Mouse (Mus musculus): ENCODE data around the gene Crls1. TPM values are rescaled to one million over a fixed set of nuclear protein-coding genes. Genes with fewer than 3 reads are reported as not detected.

The Crls1 gene
- total and polyA plus RNA-seq, 2 experiments: 41.3 to 80.9 TPM

GRCm38 (mm10) chr2:132876991-132877390 is 30.5 kb downstream of the Crls1 start:
- 25% methylated on average over 1 of the region's 1 CpGs for WGBS

GRCm38 (mm10) chr2:132879261-132880044 is 33.0 kb downstream of the Crls1 start:
- Histone ChIP-seq H3K36me3 (ENCODE audit: control insufficient read depth, insufficient read depth, low read length) (no peaks in the 10 kb centered on the region), H3K4me3 (ENCODE audit: insufficient read depth, low read depth, low read length) (peak overlapping the region; percentile 53; the same call in 1 of the 2 replicates), H3K79me2 (ENCODE audit: control insufficient read depth, insufficient read depth, low read length) (no peaks in the 10 kb centered on the region), H3K9ac (ENCODE audit: low read depth, low read length) (peak overlapping the region; percentile 44), H3K27me3 (ENCODE audit: control insufficient read depth, insufficient read depth, low read length) (peaks cover 3% of the 10 kb centered on the region; the same call in 1 of the 2 replicates), H3K4me1 (ENCODE audit: control insufficient read depth, insufficient read depth, low read length) (peaks cover 12% of the 10 kb centered on the region), H3K27ac (replicated peaks; ENCODE audit: insufficient read depth, low read depth, low read length) (no peak overlapping the region)
- 1% methylated on average over 58 of the region's 58 CpGs for WGBS
- no peak for TF ChIP-seq CTCF (IDR thresholded peaks at IDR 0.05; ENCODE audit: low read depth, low read length)
- TF ChIP-seq POLR2A (IDR thresholded peaks at IDR 0.05; ENCODE audit: extremely low read depth, insufficient read depth, low read length): no peak
- DNase-seq (ENCODE audit: extremely low read depth, low read depth, low spot score): peak; percentile 24

More at GRCm38 (mm10) chr2:132876991-132877390, 30.5 kb downstream of the Crls1 start:
- H3K4me1 ChIP-seq (ENCODE audit: control insufficient read depth, insufficient read depth, low read length): peaks cover 12% of the 10 kb centered on the region
- DNase-seq (ENCODE audit: extremely low read depth, low read depth, low spot score): peak; percentile 86
- H3K9ac ChIP-seq (ENCODE audit: low read depth, low read length): no peak overlapping the region
- H3K36me3 ChIP-seq (ENCODE audit: control insufficient read depth, insufficient read depth, low read length): no peaks in the 10 kb centered on the region
- no peaks in the 10 kb centered on the region for H3K79me2 ChIP-seq (ENCODE audit: control insufficient read depth, insufficient read depth, low read length)
- no peak overlapping the region for H3K27ac ChIP-seq (replicated peaks; ENCODE audit: insufficient read depth, low read depth, low read length)
- TF ChIP-seq CTCF (IDR thresholded peaks at IDR 0.05; ENCODE audit: low read depth, low read length): no peak
- TF ChIP-seq POLR2A (IDR thresholded peaks at IDR 0.05; ENCODE audit: extremely low read depth, insufficient read depth, low read length): no peak
- H3K4me3 ChIP-seq (ENCODE audit: insufficient read depth, low read depth, low read length): no peak overlapping the region
- peaks cover 3% of the 10 kb centered on the region; the same call in 1 of the 2 replicates for H3K27me3 ChIP-seq (ENCODE audit: control insufficient read depth, insufficient read depth, low read length)

GRCm38 (mm10) chr2:132880844-132881645 is 34.6 kb downstream of the Crls1 start, which contains the start of gene Lrrn4:
Gene Lrrn4, minus strand, starts transcription at chr2:132880891.
- WGBS: 30% methylated on average over 12 of the region's 12 CpGs
- Histone ChIP-seq H3K27ac (replicated peaks; ENCODE audit: insufficient read depth, low read depth, low read length) (no peak within 1 kb of the TSS), H3K4me1 (ENCODE audit: control insufficient read depth, insufficient read depth, low read length) (peaks cover 12% of the 10 kb centered on the region), H3K4me3 (ENCODE audit: insufficient read depth, low read depth, low read length) (no peak within 1 kb of the TSS), H3K9ac (ENCODE audit: low read depth, low read length) (no peak within 1 kb of the TSS), H3K79me2 (ENCODE audit: control insufficient read depth, insufficient read depth, low read length) (no peaks in the 10 kb centered on the region), H3K36me3 (ENCODE audit: control insufficient read depth, insufficient read depth, low read length) (no peaks in the 10 kb centered on the region), H3K27me3 (ENCODE audit: control insufficient read depth, insufficient read depth, low read length) (peaks cover 3% of the 10 kb centered on the region; the same call in 1 of the 2 replicates)
- TF ChIP-seq POLR2A (IDR thresholded peaks at IDR 0.05; ENCODE audit: extremely low read depth, insufficient read depth, low read length) (no peak), CTCF (IDR thresholded peaks at IDR 0.05; ENCODE audit: low read depth, low read length) (no peak)
- DNase-seq (ENCODE audit: extremely low read depth, low read depth, low spot score): no peak

GRCm38 (mm10) chr2:132884303-132884967 is 38.0 kb downstream of the Crls1 start:
- no peaks in the 10 kb centered on the region for H3K36me3 ChIP-seq (ENCODE audit: control insufficient read depth, insufficient read depth, low read length)
- no peaks in the 10 kb centered on the region for H3K4me1 ChIP-seq (ENCODE audit: control insufficient read depth, insufficient read depth, low read length)
- no peak overlapping the region for H3K9ac ChIP-seq (ENCODE audit: low read depth, low read length)
- no peaks in the 10 kb centered on the region for H3K79me2 ChIP-seq (ENCODE audit: control insufficient read depth, insufficient read depth, low read length)
- no peak overlapping the region for H3K4me3 ChIP-seq (ENCODE audit: insufficient read depth, low read depth, low read length)
- H3K27me3 ChIP-seq (ENCODE audit: control insufficient read depth, insufficient read depth, low read length): no peaks in the 10 kb centered on the region
- TF ChIP-seq CTCF (IDR thresholded peaks at IDR 0.05; ENCODE audit: low read depth, low read length): no peak
- no peak for TF ChIP-seq POLR2A (IDR thresholded peaks at IDR 0.05; ENCODE audit: extremely low read depth, insufficient read depth, low read length)
- WGBS: 74% methylated on average over 8 of the region's 8 CpGs
- no peak for DNase-seq (ENCODE audit: extremely low read depth, low read depth, low spot score)
- no peak overlapping the region for H3K27ac ChIP-seq (replicated peaks; ENCODE audit: insufficient read depth, low read depth, low read length)

- Histone ChIP-seq H3K4me3 (ENCODE audit: insufficient read depth, low read depth, low read length) (no peak overlapping the region), H3K4me1 (ENCODE audit: control insufficient read depth, insufficient read depth, low read length) (no peaks in the 10 kb centered on the region), H3K79me2 (ENCODE audit: control insufficient read depth, insufficient read depth, low read length) (no peaks in the 10 kb centered on the region), H3K27me3 (ENCODE audit: control insufficient read depth, insufficient read depth, low read length) (no peaks in the 10 kb centered on the region), H3K9ac (ENCODE audit: low read depth, low read length) (no peak overlapping the region), H3K27ac (replicated peaks; ENCODE audit: insufficient read depth, low read depth, low read length) (no peak overlapping the region), H3K36me3 (ENCODE audit: control insufficient read depth, insufficient read depth, low read length) (no peaks in the 10 kb centered on the region)
- TF ChIP-seq CTCF (IDR thresholded peaks at IDR 0.05; ENCODE audit: low read depth, low read length) (no peak), POLR2A (IDR thresholded peaks at IDR 0.05; ENCODE audit: extremely low read depth, insufficient read depth, low read length) (no peak)
- DNase-seq (ENCODE audit: extremely low read depth, low read depth, low spot score): no peak
- 87% methylated on average over 7 of the region's 7 CpGs for WGBS
Measured at GRCm38 (mm10) chr2:132885312-132885711, 38.8 kb downstream of the Crls1 start.

Measured in liver, adult 2 months (tissue).